Mouse (Mus musculus): ENCODE data around the gene Noxo1.

GRCm38 (mm10) chr17:24723881-24724180 lies 27.8 kb downstream of the Noxo1 start:
- TF ChIP-seq ZNF384 (IDR thresholded peaks at IDR 0.05; ENCODE audit: low read depth, low read length) (no peak), CTCF (IDR thresholded peaks at IDR 0.05 in 2 of 3, conservative IDR thresholded peaks at IDR 0.05 in 1 of 3; ENCODE audit: control insufficient read depth in 1 of 3, insufficient read depth in 1 of 3, low read depth in 2 of 3, low read length in 3 of 3, poor library complexity in 1 of 3, severe bottlenecking in 1 of 3) (no peak), POLR2A (IDR thresholded peaks at IDR 0.05; ENCODE audit: control insufficient read depth in 1 of 2, insufficient read depth in 1 of 2, low read depth in 1 of 2, low read length in 2 of 2, poor library complexity in 1 of 2) (no peak)

Measured in MEL (cell line).